Mouse (Mus musculus): ENCODE data around the gene Htr2a. TPM values are rescaled to one million over a fixed set of nuclear protein-coding genes. Genes with fewer than 3 reads are reported as not detected.

Gene Htr2a
- polyA plus RNA-seq, 1 experiment from 2014 or later = 7.1 TPM

DNA sequence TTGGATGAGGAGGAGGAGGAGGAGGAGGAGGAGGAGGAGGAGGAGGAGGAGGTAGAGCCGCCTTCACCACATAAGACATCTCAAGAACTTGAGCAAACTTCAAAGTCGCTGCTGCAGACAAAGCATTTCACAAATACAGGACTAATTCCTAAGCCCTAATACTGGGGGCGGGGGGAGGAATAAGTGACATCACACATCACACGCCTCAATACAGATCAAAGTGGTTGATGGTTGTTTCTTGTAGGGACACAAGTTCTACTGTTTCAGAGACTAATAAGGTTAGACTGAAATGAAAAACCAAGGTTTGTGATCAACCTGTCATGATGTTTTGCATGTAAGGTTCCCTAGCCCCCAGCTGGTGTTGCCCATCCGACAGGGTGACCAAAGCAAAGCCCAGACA lies 39.2 kb downstream of the Htr2a start:
- WGBS = 88% methylated on average over 5 of the region's 5 CpGs
- H3K9ac ChIP-seq (replicated peaks; ENCODE audit: low read depth, low read length) = no peak overlapping the region
- H3K4me2 ChIP-seq (ENCODE audit: low read depth, low read length) = no peak overlapping the region
- H3K27me3 ChIP-seq (ENCODE audit: control insufficient read depth, insufficient read depth, low read length) = no peaks in the 10 kb centered on the region
- no peaks in the 10 kb centered on the region for H3K36me3 ChIP-seq (ENCODE audit: control insufficient read depth, insufficient read depth, low read length)
- no peak for ATAC-seq (ENCODE audit: low read depth)
- no peaks in the 10 kb centered on the region for H3K9me3 ChIP-seq (ENCODE audit: control insufficient read depth, low read length)
- no peaks in the 10 kb centered on the region for H3K4me1 ChIP-seq (ENCODE audit: control insufficient read depth, insufficient read depth, low read length)
- H3K27ac ChIP-seq (ENCODE audit: low read depth, low read length) = no peak overlapping the region
- no peak overlapping the region for H3K4me3 ChIP-seq (ENCODE audit: low read depth, low read length)

DNA sequence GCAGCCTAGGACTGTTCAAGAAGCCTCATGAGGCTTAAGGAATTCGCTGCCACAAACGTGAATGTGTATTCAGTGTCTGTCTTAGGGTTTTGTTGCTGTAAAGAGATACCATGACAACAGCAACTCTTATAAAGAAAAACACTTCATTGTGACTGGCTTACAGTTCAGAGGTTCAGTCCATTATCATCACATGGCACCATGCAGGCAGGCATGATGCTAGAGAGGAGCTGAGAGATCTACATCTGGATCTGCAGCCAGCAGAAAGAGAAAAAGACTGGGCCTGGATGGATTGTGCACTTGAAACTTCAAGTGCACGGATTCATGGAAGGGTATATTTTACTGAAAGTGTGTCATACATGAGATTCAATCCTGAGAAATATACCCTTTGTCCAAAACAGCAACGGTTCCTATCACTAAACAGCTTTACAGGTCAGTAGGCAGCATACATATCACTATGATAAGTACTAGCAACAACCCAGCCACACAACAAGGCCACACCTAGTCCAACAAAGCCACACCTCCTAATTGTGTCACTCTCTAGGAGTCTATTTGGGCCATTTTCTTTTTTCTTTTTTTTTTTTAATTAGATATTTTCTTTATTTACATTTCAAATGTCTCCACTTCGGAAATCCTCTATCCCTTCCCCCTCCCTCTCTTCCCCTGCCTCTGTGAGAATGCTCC lies 43.8 kb downstream of the Htr2a start:
- WGBS = 81% methylated on average over 5 of the region's 5 CpGs
- Histone ChIP-seq H3K4me1 (ENCODE audit: control insufficient read depth, insufficient read depth, low read length) (no peaks in the 10 kb centered on the region), H3K9ac (replicated peaks; ENCODE audit: low read depth, low read length) (no peak overlapping the region)

DNA sequence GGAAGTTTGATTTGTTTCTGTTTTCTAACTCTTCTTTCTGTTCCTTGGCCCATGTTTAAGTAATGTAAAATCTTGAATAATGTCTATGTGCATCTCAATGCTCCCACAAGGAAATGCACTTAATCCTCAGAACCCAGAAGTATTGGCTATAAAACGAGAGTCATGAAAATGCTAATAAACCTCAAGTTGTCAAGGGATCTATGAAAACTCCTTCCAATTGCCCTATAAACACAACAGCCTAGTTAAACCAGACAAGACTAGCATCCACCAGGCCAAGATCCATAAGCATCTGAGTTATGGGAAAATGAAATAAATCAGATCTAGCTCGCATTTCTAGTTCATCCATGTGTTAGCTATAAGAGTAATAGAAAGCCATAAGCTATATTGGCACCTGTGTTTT lies 51.3 kb downstream of the Htr2a start:
- no peaks in the 10 kb centered on the region for H3K36me3 ChIP-seq (ENCODE audit: control insufficient read depth, insufficient read depth, low read length)
- no peak overlapping the region for H3K9ac ChIP-seq (replicated peaks; ENCODE audit: low read depth, low read length)
- no peak overlapping the region for H3K27ac ChIP-seq (ENCODE audit: low read depth, low read length)
- H3K9me3 ChIP-seq (ENCODE audit: control insufficient read depth, low read length) = no peaks in the 10 kb centered on the region
- ATAC-seq (ENCODE audit: low read depth) = no peak
- H3K4me1 ChIP-seq (ENCODE audit: control insufficient read depth, insufficient read depth, low read length) = no peaks in the 10 kb centered on the region; the same call in 1 of the 2 replicates
- H3K27me3 ChIP-seq (ENCODE audit: control insufficient read depth, insufficient read depth, low read length) = no peaks in the 10 kb centered on the region
- H3K4me3 ChIP-seq (ENCODE audit: low read depth, low read length) = no peak overlapping the region
- H3K4me2 ChIP-seq (ENCODE audit: low read depth, low read length) = no peak overlapping the region
- 64% methylated on average over 2 of the region's 2 CpGs for WGBS

More for the DNA sequence above, 43.8 kb downstream of the Htr2a start:
- Histone ChIP-seq H3K27ac (ENCODE audit: low read depth, low read length) (no peak overlapping the region), H3K4me3 (ENCODE audit: low read depth, low read length) (no peak overlapping the region), H3K36me3 (ENCODE audit: control insufficient read depth, insufficient read depth, low read length) (no peaks in the 10 kb centered on the region), H3K9me3 (ENCODE audit: control insufficient read depth, low read length) (no peaks in the 10 kb centered on the region), H3K4me2 (ENCODE audit: low read depth, low read length) (no peak overlapping the region), H3K27me3 (ENCODE audit: control insufficient read depth, insufficient read depth, low read length) (no peaks in the 10 kb centered on the region)
- no peak for ATAC-seq (ENCODE audit: low read depth)

DNA sequence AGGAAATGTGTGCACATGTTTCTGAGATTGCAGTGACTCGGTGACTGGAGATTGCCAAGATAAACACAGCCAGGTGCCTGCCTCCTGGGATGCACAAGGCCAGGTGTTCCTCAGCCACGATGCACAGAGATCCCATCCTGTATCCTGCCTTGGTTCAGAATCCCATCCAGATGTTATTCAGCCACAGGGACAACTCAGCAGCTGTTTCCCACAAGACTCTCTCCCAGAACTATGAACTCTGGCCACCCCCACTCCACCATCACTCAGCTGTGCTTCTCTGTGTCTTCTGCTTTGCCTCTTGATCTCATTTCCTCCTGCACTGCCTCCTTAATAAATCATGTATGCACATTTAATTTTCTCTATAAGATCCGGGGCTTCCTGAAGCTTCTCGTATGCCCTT lies 56.1 kb downstream of the Htr2a start:
- whole genome bisulfite sequencing = 47% methylated on average over 4 of the region's 4 CpGs
- H3K27ac ChIP-seq (ENCODE audit: low read depth, low read length) = no peak overlapping the region
- H3K9me3 ChIP-seq (ENCODE audit: control insufficient read depth, low read length) = no peaks in the 10 kb centered on the region
- H3K27me3 ChIP-seq (ENCODE audit: control insufficient read depth, insufficient read depth, low read length) = no peaks in the 10 kb centered on the region
- no peaks in the 10 kb centered on the region; the same call in 1 of the 2 replicates for H3K4me1 ChIP-seq (ENCODE audit: control insufficient read depth, insufficient read depth, low read length)
- no peak overlapping the region for H3K9ac ChIP-seq (replicated peaks; ENCODE audit: low read depth, low read length)
- ATAC-seq (ENCODE audit: low read depth) = no peak; the same call in 1 of the 2 replicates
- no peaks in the 10 kb centered on the region for H3K36me3 ChIP-seq (ENCODE audit: control insufficient read depth, insufficient read depth, low read length)
- H3K4me2 ChIP-seq (ENCODE audit: low read depth, low read length) = no peak overlapping the region
- no peak overlapping the region for H3K4me3 ChIP-seq (ENCODE audit: low read depth, low read length)

DNA sequence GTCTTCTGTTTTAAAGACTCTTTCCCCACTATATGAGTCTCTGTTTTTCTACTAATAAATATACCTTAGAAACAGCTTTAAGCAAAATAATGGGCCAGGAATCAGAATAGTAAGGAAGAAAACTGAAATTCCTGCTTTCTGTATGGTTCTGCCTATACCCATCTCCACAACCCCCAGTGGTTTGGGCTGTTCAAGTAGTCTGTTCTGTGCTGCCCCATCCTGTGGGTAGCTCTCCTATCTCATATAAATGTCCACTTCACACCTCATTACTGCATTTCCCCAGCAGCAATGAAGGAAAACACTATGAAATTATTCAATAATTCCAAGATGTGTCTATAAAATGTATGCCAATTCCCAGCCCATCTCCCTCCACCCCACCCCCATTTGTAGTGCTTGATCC lies 56.8 kb downstream of the Htr2a start:
- Histone ChIP-seq H3K9me3 (ENCODE audit: control insufficient read depth, low read length) (no peaks in the 10 kb centered on the region), H3K36me3 (ENCODE audit: control insufficient read depth, insufficient read depth, low read length) (no peaks in the 10 kb centered on the region), H3K27me3 (ENCODE audit: control insufficient read depth, insufficient read depth, low read length) (no peaks in the 10 kb centered on the region), H3K4me3 (ENCODE audit: low read depth, low read length) (no peak overlapping the region), H3K4me2 (ENCODE audit: low read depth, low read length) (no peak overlapping the region), H3K9ac (replicated peaks; ENCODE audit: low read depth, low read length) (no peak overlapping the region), H3K27ac (ENCODE audit: low read depth, low read length) (no peak overlapping the region), H3K4me1 (ENCODE audit: control insufficient read depth, insufficient read depth, low read length) (no peaks in the 10 kb centered on the region; the same call in 1 of the 2 replicates)
- ATAC-seq (ENCODE audit: low read depth) = no peak

DNA sequence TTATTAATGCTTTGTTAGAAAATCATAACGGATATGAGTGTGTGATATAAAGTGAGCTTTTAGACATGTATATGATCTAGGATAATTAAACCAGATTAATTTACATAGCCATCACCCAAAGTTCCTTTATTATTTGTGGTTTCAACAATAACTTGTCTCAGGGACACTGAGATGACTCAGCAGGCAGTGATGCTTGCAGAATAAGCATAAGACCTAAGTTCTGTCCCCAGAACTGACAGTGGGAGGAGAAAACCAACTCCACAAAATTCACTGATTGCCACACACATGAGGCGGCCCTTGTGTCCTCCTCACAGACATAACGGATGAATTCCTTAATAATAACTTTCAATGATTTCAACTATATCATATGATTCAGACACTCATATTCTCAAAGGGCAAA lies 58.6 kb downstream of the Htr2a start:
- no peaks in the 10 kb centered on the region for H3K27me3 ChIP-seq (ENCODE audit: control insufficient read depth, insufficient read depth, low read length)
- no peaks in the 10 kb centered on the region for H3K36me3 ChIP-seq (ENCODE audit: control insufficient read depth, insufficient read depth, low read length)
- no peak overlapping the region for H3K27ac ChIP-seq (ENCODE audit: low read depth, low read length)
- no peaks in the 10 kb centered on the region; the same call in 1 of the 2 replicates for H3K4me1 ChIP-seq (ENCODE audit: control insufficient read depth, insufficient read depth, low read length)
- H3K4me2 ChIP-seq (ENCODE audit: low read depth, low read length) = no peak overlapping the region
- H3K4me3 ChIP-seq (ENCODE audit: low read depth, low read length) = no peak overlapping the region
- no peak overlapping the region for H3K9ac ChIP-seq (replicated peaks; ENCODE audit: low read depth, low read length)
- H3K9me3 ChIP-seq (ENCODE audit: control insufficient read depth, low read length) = no peaks in the 10 kb centered on the region
- ATAC-seq (ENCODE audit: low read depth) = no peak
- 83% methylated on average over 3 of the region's 3 CpGs for WGBS

DNA sequence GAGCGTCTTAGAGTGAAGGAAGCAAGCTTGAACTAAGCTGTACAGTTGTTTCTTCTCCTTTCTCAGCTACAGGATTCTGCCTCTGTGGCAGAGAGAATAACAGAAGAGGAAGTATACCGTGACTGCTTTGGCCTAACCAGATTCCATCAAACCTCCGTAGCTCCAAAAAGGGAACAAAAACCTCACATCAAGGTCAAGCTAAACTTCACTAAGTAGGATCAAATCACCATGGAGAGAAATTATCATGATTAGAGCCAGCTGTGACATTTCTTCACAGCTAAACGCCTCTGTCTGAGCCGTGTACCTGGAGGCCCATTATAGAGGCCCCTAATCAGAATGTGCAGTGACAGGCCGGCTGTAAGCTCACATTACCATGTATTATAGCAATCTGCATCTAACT lies 63.3 kb downstream of the Htr2a start:
- H3K9ac ChIP-seq (replicated peaks; ENCODE audit: low read depth, low read length) = no peak overlapping the region
- H3K36me3 ChIP-seq (ENCODE audit: control insufficient read depth, insufficient read depth, low read length) = no peaks in the 10 kb centered on the region
- H3K4me1 ChIP-seq (ENCODE audit: control insufficient read depth, insufficient read depth, low read length) = no peaks in the 10 kb centered on the region
- H3K4me2 ChIP-seq (ENCODE audit: low read depth, low read length) = no peak overlapping the region
- H3K9me3 ChIP-seq (ENCODE audit: control insufficient read depth, low read length) = no peaks in the 10 kb centered on the region
- H3K4me3 ChIP-seq (ENCODE audit: low read depth, low read length) = no peak overlapping the region
- no peak overlapping the region for H3K27ac ChIP-seq (ENCODE audit: low read depth, low read length)
- WGBS = 48% methylated on average over 6 of the region's 6 CpGs
- H3K27me3 ChIP-seq (ENCODE audit: control insufficient read depth, insufficient read depth, low read length) = no peaks in the 10 kb centered on the region
- ATAC-seq (ENCODE audit: low read depth) = no peak

DNA sequence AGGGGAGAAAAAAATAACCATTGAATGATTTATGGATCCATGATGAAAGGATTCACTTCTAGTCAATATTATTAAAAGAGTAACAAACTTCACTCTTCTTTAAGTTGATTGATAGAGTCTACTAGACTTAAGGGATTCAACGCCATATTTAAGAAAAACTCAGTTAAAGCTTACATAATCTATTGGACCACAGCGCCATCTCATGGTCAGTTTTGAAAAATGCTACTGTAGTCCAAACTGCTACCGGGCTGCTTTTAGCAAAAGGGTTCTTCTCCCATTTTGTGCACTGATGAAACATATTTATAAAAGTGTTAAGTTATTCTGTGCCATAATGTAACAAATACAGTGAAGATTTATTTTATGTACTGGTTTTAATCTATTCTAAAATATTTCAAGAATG lies 68.4 kb downstream of the Htr2a start:
- no peak overlapping the region for H3K27ac ChIP-seq (ENCODE audit: low read depth, low read length)
- ATAC-seq (ENCODE audit: low read depth) = no peak
- 32% methylated on average over 3 of the region's 3 CpGs for WGBS
- no peak overlapping the region for H3K4me2 ChIP-seq (ENCODE audit: low read depth, low read length)
- H3K9ac ChIP-seq (replicated peaks; ENCODE audit: low read depth, low read length) = no peak overlapping the region
- no peaks in the 10 kb centered on the region for H3K9me3 ChIP-seq (ENCODE audit: control insufficient read depth, low read length)
- H3K4me3 ChIP-seq (ENCODE audit: low read depth, low read length) = no peak overlapping the region
- no peaks in the 10 kb centered on the region for H3K4me1 ChIP-seq (ENCODE audit: control insufficient read depth, insufficient read depth, low read length)
- no peaks in the 10 kb centered on the region for H3K27me3 ChIP-seq (ENCODE audit: control insufficient read depth, insufficient read depth, low read length)
- H3K36me3 ChIP-seq (ENCODE audit: control insufficient read depth, insufficient read depth, low read length) = no peaks in the 10 kb centered on the region

DNA sequence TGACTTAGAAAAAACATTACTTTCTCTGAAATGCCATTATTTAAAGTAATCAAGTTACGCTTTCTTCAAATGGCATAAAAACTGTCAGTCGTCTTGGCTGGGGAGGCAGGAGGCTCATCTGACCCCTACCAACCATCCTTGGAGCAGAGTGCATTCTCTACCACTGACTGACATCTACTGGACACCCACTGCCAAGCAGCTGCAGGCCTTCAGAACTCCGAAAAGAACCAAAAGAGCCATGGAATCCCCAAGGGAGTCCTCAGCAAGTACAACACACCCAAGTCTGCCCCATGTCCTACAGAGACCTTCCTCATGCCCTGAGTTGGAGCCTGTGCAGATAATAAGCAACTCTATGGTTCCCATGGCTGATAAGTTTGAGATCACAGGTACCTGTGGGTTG lies 82.9 kb downstream of the Htr2a start:
- no peaks in the 10 kb centered on the region for H3K9me3 ChIP-seq (ENCODE audit: control insufficient read depth, low read length)
- H3K27ac ChIP-seq (ENCODE audit: low read depth, low read length) = no peak overlapping the region
- H3K4me3 ChIP-seq (ENCODE audit: low read depth, low read length) = no peak overlapping the region
- H3K27me3 ChIP-seq (ENCODE audit: control insufficient read depth, insufficient read depth, low read length) = no peaks in the 10 kb centered on the region
- WGBS = 81% methylated on average over 3 of the region's 3 CpGs
- H3K9ac ChIP-seq (replicated peaks; ENCODE audit: low read depth, low read length) = no peak overlapping the region
- no peak for ATAC-seq (ENCODE audit: low read depth)
- no peaks in the 10 kb centered on the region for H3K4me1 ChIP-seq (ENCODE audit: control insufficient read depth, insufficient read depth, low read length)
- no peak overlapping the region for H3K4me2 ChIP-seq (ENCODE audit: low read depth, low read length)
- no peaks in the 10 kb centered on the region for H3K36me3 ChIP-seq (ENCODE audit: control insufficient read depth, insufficient read depth, low read length)

All from neural tube, embryonic 14.5 days (tissue).